Mouse (Mus musculus): ENCODE measurements at regions not wholly inside any gene's neighbourhood (a gene's known extent, or its start where the extent isn't known, plus 50 kb on each side); places are given as distances from the start of the nearest gene placed in this dataset.

DNA sequence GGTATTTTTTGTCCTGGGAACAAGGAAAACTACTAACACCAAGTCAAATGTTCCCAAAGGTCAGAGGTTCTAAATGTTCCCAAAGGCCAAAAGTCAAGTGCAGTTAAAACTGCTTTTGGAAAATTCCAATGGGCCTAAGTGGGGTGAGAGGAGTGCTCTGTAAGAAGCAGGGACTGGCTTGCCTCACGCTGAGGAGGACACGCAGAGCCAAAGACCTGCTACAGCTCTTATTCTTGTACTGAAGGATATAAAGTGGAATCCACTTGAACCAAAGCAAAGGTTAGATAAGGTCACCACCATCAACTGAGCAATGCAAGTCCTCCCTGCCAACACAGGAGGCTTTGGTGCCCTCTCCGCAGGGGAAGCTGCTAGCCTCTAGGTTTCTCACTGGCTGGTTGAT lies 260.3 kb upstream of the Prok2 start:
- WGBS, result 64% methylated on average over 3 of the region's 3 CpGs
- no peak for ATAC-seq (ENCODE audit: low read depth)
- Histone ChIP-seq H3K9ac (ENCODE audit: low read length) (no peak overlapping the region), H3K27ac (ENCODE audit: low read length) (no peak overlapping the region), H3K36me3 (ENCODE audit: control insufficient read depth, insufficient read depth, low read length) (no peaks in the 10 kb centered on the region), H3K27me3 (ENCODE audit: control insufficient read depth, insufficient read depth, low read depth, low read length) (peaks cover 2% of the 10 kb centered on the region; the same call in 1 of the 2 replicates), H3K4me1 (replicated peaks; ENCODE audit: control insufficient read depth, insufficient read depth, low read length) (peaks cover 23% of the 10 kb centered on the region), H3K9me3 (ENCODE audit: control insufficient read depth, low read length) (no peaks in the 10 kb centered on the region), H3K4me2 (ENCODE audit: low read depth, low read length) (no peak overlapping the region), H3K4me3 (ENCODE audit: low read length) (no peak overlapping the region)

DNA sequence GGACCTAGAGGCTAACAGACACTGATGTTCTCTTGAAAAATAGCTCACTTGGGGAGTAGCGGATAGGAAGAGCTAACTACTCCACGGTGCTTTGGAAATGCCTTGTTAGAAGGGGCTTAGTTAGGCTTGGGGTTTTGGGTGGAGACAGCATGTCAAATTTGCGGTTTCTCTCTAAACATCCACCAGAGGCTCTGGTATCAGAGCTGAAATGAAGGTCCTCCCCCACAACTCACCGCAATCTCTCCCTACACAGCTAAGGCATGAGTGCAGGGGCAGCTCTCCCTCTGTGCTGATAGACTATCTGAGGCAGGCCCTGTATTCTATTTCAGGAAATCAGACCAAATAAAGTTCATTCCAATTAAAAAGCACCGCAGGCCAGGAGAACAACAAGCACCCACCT lies 259.1 kb upstream of the Prok2 start:
- ATAC-seq (ENCODE audit: low read depth), result no peak
- H3K4me2 ChIP-seq (ENCODE audit: low read depth, low read length), result no peak overlapping the region
- no peaks in the 10 kb centered on the region for H3K36me3 ChIP-seq (ENCODE audit: control insufficient read depth, insufficient read depth, low read length)
- H3K9ac ChIP-seq (ENCODE audit: low read length), result no peak overlapping the region
- H3K27ac ChIP-seq (ENCODE audit: low read length), result no peak overlapping the region
- no peak overlapping the region for H3K4me3 ChIP-seq (ENCODE audit: low read length)
- H3K4me1 ChIP-seq (replicated peaks; ENCODE audit: control insufficient read depth, insufficient read depth, low read length), result peaks cover 13% of the 10 kb centered on the region; the same call in 1 of the 2 replicates
- no peaks in the 10 kb centered on the region for H3K9me3 ChIP-seq (ENCODE audit: control insufficient read depth, low read length)
- H3K27me3 ChIP-seq (ENCODE audit: control insufficient read depth, insufficient read depth, low read depth, low read length), result peaks cover 2% of the 10 kb centered on the region; the same call in 1 of the 2 replicates
- WGBS, result 50% methylated on average over 5 of the region's 5 CpGs

DNA sequence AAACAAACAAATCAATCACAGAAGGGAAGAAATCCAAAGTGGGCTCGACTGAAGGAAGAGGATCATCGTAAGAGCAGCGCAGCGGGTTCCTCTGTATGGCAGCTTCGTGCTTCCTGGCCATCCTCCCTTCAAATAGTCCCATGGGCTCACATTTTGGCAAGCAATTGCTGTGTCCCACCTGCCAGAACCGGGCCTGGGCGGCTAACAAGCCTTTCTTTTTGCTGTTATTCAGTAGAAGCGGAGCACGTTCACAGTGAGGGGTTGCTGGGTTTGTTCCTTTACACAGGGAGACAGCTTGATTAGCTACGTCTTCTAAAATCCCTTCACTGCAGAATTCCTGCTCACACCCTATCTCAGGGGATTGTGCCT lies 258.6 kb upstream of the Prok2 start:
- no peak for ATAC-seq (ENCODE audit: low read depth)
- no peaks in the 10 kb centered on the region for H3K36me3 ChIP-seq (ENCODE audit: control insufficient read depth, insufficient read depth, low read length)
- no peak overlapping the region for H3K4me3 ChIP-seq (ENCODE audit: low read length)
- WGBS, result 23% methylated on average over 10 of the region's 10 CpGs
- peaks cover 2% of the 10 kb centered on the region; the same call in 1 of the 2 replicates for H3K27me3 ChIP-seq (ENCODE audit: control insufficient read depth, insufficient read depth, low read depth, low read length)
- peaks cover 13% of the 10 kb centered on the region; the same call in 1 of the 2 replicates for H3K4me1 ChIP-seq (replicated peaks; ENCODE audit: control insufficient read depth, insufficient read depth, low read length)
- no peak overlapping the region for H3K27ac ChIP-seq (ENCODE audit: low read length)
- no peak overlapping the region for H3K4me2 ChIP-seq (ENCODE audit: low read depth, low read length)
- H3K9ac ChIP-seq (ENCODE audit: low read length), result no peak overlapping the region
- no peaks in the 10 kb centered on the region for H3K9me3 ChIP-seq (ENCODE audit: control insufficient read depth, low read length)

DNA sequence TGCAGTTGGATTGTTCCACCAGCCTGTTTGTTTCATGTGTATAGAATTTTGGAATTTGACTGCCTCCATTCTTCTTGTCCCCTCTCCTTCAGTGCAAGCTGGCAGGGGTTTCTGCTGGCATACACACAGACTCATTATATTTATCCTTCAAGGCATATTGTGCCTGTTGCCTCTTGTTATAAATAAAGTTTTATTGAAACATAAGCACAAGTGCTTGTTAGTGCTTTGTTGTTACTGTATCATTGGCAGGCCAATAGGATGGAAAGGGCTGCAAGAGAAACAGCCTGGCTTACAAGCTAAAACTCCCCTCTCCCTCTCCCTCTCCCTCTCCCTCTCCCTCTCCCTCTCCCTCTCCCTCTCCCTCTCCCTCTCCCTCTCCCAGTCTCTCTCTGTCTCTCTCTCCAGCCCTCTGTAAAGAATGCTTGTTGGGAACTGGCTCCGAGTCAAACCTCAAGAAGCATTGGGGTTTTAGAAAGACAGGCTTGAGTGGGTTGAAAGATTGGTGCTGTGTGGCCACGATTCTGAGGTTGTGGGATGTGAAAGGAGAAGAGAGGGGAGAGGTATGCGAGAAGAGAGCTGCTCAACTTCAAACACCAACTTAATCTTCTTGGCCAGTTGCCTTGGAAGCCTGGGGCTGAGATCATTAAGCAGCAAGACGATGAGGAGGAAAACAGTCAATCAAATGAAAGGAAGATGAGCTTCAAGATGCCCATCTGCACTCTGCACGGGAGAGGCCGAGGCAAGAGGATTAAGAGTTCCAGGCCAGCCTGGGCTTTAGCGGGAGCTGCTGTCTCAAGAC lies 258.1 kb upstream of the Prok2 start:
- WGBS, result 6% methylated on average over 7 of the region's 7 CpGs
- Histone ChIP-seq H3K4me2 (ENCODE audit: low read depth, low read length) (no peak overlapping the region), H3K36me3 (ENCODE audit: control insufficient read depth, insufficient read depth, low read length) (no peaks in the 10 kb centered on the region), H3K9me3 (ENCODE audit: control insufficient read depth, low read length) (no peaks in the 10 kb centered on the region), H3K27me3 (ENCODE audit: control insufficient read depth, insufficient read depth, low read depth, low read length) (peaks cover 2% of the 10 kb centered on the region; the same call in 1 of the 2 replicates), H3K4me3 (ENCODE audit: low read length) (no peak overlapping the region), H3K27ac (ENCODE audit: low read length) (no peak overlapping the region), H3K4me1 (replicated peaks; ENCODE audit: control insufficient read depth, insufficient read depth, low read length) (peaks cover 13% of the 10 kb centered on the region; the same call in 1 of the 2 replicates), H3K9ac (ENCODE audit: low read length) (no peak overlapping the region)
- ATAC-seq (ENCODE audit: low read depth), result peak; percentile 49

- 54% methylated on average over 5 of the region's 5 CpGs for WGBS
- Histone ChIP-seq H3K27ac (ENCODE audit: low read length) (no peak overlapping the region), H3K9me3 (ENCODE audit: control insufficient read depth, low read length) (no peaks in the 10 kb centered on the region), H3K27me3 (ENCODE audit: control insufficient read depth, insufficient read depth, low read depth, low read length) (no peaks in the 10 kb centered on the region), H3K4me2 (ENCODE audit: low read depth, low read length) (no peak overlapping the region), H3K9ac (ENCODE audit: low read length) (no peak overlapping the region), H3K4me3 (ENCODE audit: low read length) (no peak overlapping the region), H3K4me1 (replicated peaks; ENCODE audit: control insufficient read depth, insufficient read depth, low read length) (no peaks in the 10 kb centered on the region; the same call in 1 of the 2 replicates), H3K36me3 (ENCODE audit: control insufficient read depth, insufficient read depth, low read length) (no peaks in the 10 kb centered on the region)
- ATAC-seq (ENCODE audit: low read depth), result no peak
Measured at GRCm38 (mm10) chr6:99979614-99980013, 253.4 kb upstream of the Prok2 start.

DNA sequence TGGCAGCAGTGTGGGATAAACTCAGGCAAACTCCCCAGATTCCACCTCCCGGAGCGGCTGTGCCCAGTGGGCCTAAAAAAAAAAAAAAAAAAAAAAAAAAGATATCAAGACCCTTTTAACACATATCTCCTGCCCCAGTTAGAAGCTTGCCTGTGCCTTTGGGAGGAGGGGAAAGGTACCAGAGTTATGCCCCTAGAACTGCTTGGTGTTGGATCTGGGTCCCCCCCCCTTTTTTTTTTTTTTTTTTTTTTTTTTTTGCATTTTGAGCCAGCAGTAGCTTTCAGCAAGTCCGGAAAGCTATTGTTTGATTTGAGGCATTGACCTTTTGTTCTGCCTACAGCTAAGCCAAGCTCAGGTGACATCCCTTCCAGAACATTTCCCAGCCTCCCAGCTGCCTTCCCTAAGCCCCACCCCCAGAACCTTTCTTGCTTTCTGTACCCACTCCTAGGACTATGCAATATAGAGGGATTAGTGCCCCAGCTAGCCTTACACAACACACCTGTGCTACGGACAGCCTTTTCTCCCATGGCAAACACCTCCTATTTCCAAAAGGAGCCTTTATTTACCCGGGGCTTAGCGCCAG lies 252.1 kb upstream of the Prok2 start:
- no peaks in the 10 kb centered on the region for H3K36me3 ChIP-seq (ENCODE audit: control insufficient read depth, insufficient read depth, low read length)
- H3K27ac ChIP-seq (ENCODE audit: low read length), result no peak overlapping the region
- no peaks in the 10 kb centered on the region for H3K4me1 ChIP-seq (replicated peaks; ENCODE audit: control insufficient read depth, insufficient read depth, low read length)
- H3K9me3 ChIP-seq (ENCODE audit: control insufficient read depth, low read length), result no peaks in the 10 kb centered on the region
- no peaks in the 10 kb centered on the region for H3K27me3 ChIP-seq (ENCODE audit: control insufficient read depth, insufficient read depth, low read depth, low read length)
- ATAC-seq (ENCODE audit: low read depth), result no peak
- no peak overlapping the region for H3K4me3 ChIP-seq (ENCODE audit: low read length)
- no peak overlapping the region for H3K9ac ChIP-seq (ENCODE audit: low read length)
- WGBS, result 59% methylated on average over 6 of the region's 6 CpGs
- H3K4me2 ChIP-seq (ENCODE audit: low read depth, low read length), result no peak overlapping the region

- Histone ChIP-seq H3K36me3 (ENCODE audit: control insufficient read depth, insufficient read depth, low read length) (no peaks in the 10 kb centered on the region), H3K27ac (ENCODE audit: low read length) (no peak overlapping the region), H3K9ac (ENCODE audit: low read length) (no peak overlapping the region), H3K27me3 (ENCODE audit: control insufficient read depth, insufficient read depth, low read depth, low read length) (no peaks in the 10 kb centered on the region), H3K9me3 (ENCODE audit: control insufficient read depth, low read length) (no peaks in the 10 kb centered on the region), H3K4me3 (ENCODE audit: low read length) (no peak overlapping the region), H3K4me2 (ENCODE audit: low read depth, low read length) (no peak overlapping the region), H3K4me1 (replicated peaks; ENCODE audit: control insufficient read depth, insufficient read depth, low read length) (0 out of 2 replicates have a peak, but pooled peaks cover 2% of the 10 kb centered on the region)
- ATAC-seq (ENCODE audit: low read depth), result no peak
- WGBS, result 57% methylated on average over 5 of the region's 5 CpGs
Measured at GRCm38 (mm10) chr6:99976144-99976543, 250.0 kb upstream of the Prok2 start.

- no peak overlapping the region for H3K9ac ChIP-seq (ENCODE audit: low read length)
- 0 out of 2 replicates have a peak, but pooled peaks cover 2% of the 10 kb centered on the region for H3K4me1 ChIP-seq (replicated peaks; ENCODE audit: control insufficient read depth, insufficient read depth, low read length)
- H3K4me2 ChIP-seq (ENCODE audit: low read depth, low read length), result no peak overlapping the region
- H3K36me3 ChIP-seq (ENCODE audit: control insufficient read depth, insufficient read depth, low read length), result no peaks in the 10 kb centered on the region
- no peak for ATAC-seq (ENCODE audit: low read depth)
- WGBS, result 90% methylated on average over 7 of the region's 7 CpGs
- H3K4me3 ChIP-seq (ENCODE audit: low read length), result no peak overlapping the region
- no peaks in the 10 kb centered on the region for H3K27me3 ChIP-seq (ENCODE audit: control insufficient read depth, insufficient read depth, low read depth, low read length)
- H3K9me3 ChIP-seq (ENCODE audit: control insufficient read depth, low read length), result no peaks in the 10 kb centered on the region
- no peak overlapping the region for H3K27ac ChIP-seq (ENCODE audit: low read length)
Measured at GRCm38 (mm10) chr6:99975486-99975885, 249.3 kb upstream of the Prok2 start.

- no peak for ATAC-seq (ENCODE audit: low read depth)
- WGBS, result 74% methylated on average over 4 of the region's 4 CpGs
- H3K4me2 ChIP-seq (ENCODE audit: low read depth, low read length), result no peak overlapping the region
- H3K27me3 ChIP-seq (ENCODE audit: control insufficient read depth, insufficient read depth, low read depth, low read length), result no peaks in the 10 kb centered on the region
- H3K4me3 ChIP-seq (ENCODE audit: low read length), result no peak overlapping the region
- 0 out of 2 replicates have a peak, but pooled peaks cover 2% of the 10 kb centered on the region for H3K4me1 ChIP-seq (replicated peaks; ENCODE audit: control insufficient read depth, insufficient read depth, low read length)
- no peaks in the 10 kb centered on the region for H3K9me3 ChIP-seq (ENCODE audit: control insufficient read depth, low read length)
- H3K36me3 ChIP-seq (ENCODE audit: control insufficient read depth, insufficient read depth, low read length), result no peaks in the 10 kb centered on the region
- H3K9ac ChIP-seq (ENCODE audit: low read length), result no peak overlapping the region
- H3K27ac ChIP-seq (ENCODE audit: low read length), result no peak overlapping the region
Measured at GRCm38 (mm10) chr6:99974464-99974863, 248.3 kb upstream of the Prok2 start.

Measured in lung, embryonic 16.5 days (tissue).